Mouse (Mus musculus) C2C12 (cell line): ENCODE data around the gene Gm21885. TPM values are rescaled to one million over a fixed set of nuclear protein-coding genes. Genes with fewer than 3 reads are reported as not detected.

Experiments
- H3K27me3 ChIP-seq: one replicate; pipeline ENCODE4 v1.6.1; 2011; ENCODE audit not compliant: control insufficient read depth, insufficient read depth, insufficient read length
- H3K36me3 ChIP-seq: one replicate; pipeline ENCODE4 v1.6.1; 2011; ENCODE audit not compliant: control insufficient read depth, insufficient read depth
- H3K4me3 ChIP-seq: one replicate; pipeline ENCODE4 v1.5.1; 2011; ENCODE audit warnings: mild to moderate bottlenecking, control low read depth; ENCODE audit not compliant: poor library complexity, insufficient read depth, severe bottlenecking
- H3K79me2 ChIP-seq: one replicate; pipeline ENCODE4 v1.6.1; 2011; ENCODE audit not compliant: control insufficient read depth, insufficient read depth
- H3K79me3 ChIP-seq: one replicate; pipeline ENCODE4 v1.6.1; 2011; ENCODE audit warnings: low read depth, control low read depth
- H3ac ChIP-seq: one replicate; pipeline ENCODE3; 2011; ENCODE audit warnings: low read depth; ENCODE audit not compliant: control insufficient read depth, insufficient read length
- CEBPB ChIP-seq: IDR thresholded peaks from one replicate; pipeline ENCODE4 v1.6.1; 2011; ENCODE audit warnings: low read depth, mild to moderate bottlenecking, control low read depth, moderate library complexity
- CTCF ChIP-seq: IDR thresholded peaks from one replicate; pipeline ENCODE4 v1.5.1; 2011; ENCODE audit not compliant: control insufficient read depth, insufficient read depth, insufficient read length
- FOSL1 ChIP-seq: IDR thresholded peaks from one replicate; pipeline ENCODE4 v1.8.0; 2011; ENCODE audit warnings: mild to moderate bottlenecking, low read length; ENCODE audit not compliant: poor library complexity, insufficient read depth, severe bottlenecking
- MAX ChIP-seq: IDR thresholded peaks from one replicate; pipeline ENCODE4 v1.6.1; 2011; ENCODE audit warnings: mild to moderate bottlenecking, control low read depth
- MYOD1 ChIP-seq: IDR thresholded peaks from one replicate; pipeline ENCODE4 v1.6.1; 2011; ENCODE audit warnings: low read depth; ENCODE audit not compliant: control insufficient read depth, insufficient read length
- MYOG ChIP-seq: IDR thresholded peaks from one replicate; pipeline ENCODE4 v1.6.1; 2011; ENCODE audit not compliant: control insufficient read depth, insufficient read length; ENCODE audit errors: extremely low read depth
- USF1 ChIP-seq: IDR thresholded peaks from one replicate; pipeline ENCODE4 v1.6.1; 2011; ENCODE audit warnings: low read depth, mild to moderate bottlenecking, control low read depth, moderate library complexity
- polyA plus RNA-seq: library from polyadenylated mRNA; unstranded; fragments of >200 nt; fragmentation: generic; extraction: Trizol; gene quantifications from one replicate; pipeline ENCODE4 v1.2.1, GENCODE M21; 2012; ENCODE audit warnings: missing spikeins

Gene Gm21885
- polyA plus RNA-seq, 1 experiment, result not detected

GRCm38 (mm10) chr11:94318056-94318455, 36.4 kb downstream of the Gm21885 start:
- Histone ChIP-seq H3K79me2 (peaks cover 87% of the 10 kb centered on the region), H3K36me3 (peaks cover 18% of the 10 kb centered on the region), H3K4me3 (no peak overlapping the region), H3K27me3 (no peaks in the 10 kb centered on the region), H3K79me3 (peaks cover 84% of the 10 kb centered on the region), H3ac (no peak overlapping the region)
- TF ChIP-seq CEBPB, result no peak
- TF ChIP-seq MAX, result no peak

- Histone ChIP-seq H3K27me3 (no peaks in the 10 kb centered on the region), H3ac (peak overlapping the region; percentile 98), H3K36me3 (peaks cover 13% of the 10 kb centered on the region), H3K4me3 (peak overlapping the region; percentile 96), H3K79me2 (peaks cover 55% of the 10 kb centered on the region), H3K79me3 (peaks cover 52% of the 10 kb centered on the region)
- no peak for TF ChIP-seq USF1
- TF ChIP-seq FOSL1, result no peak
- TF ChIP-seq CEBPB, result no peak
Measured at GRCm38 (mm10) chr11:94320969-94321930, 39.6 kb downstream of the Gm21885 start.

- H3K27me3 ChIP-seq, result no peaks in the 10 kb centered on the region
- H3ac ChIP-seq, result peak within 1 kb of the TSS; percentile 98
- H3K79me2 ChIP-seq, result peaks cover 48% of the 10 kb centered on the region
- H3K4me3 ChIP-seq, result peak within 1 kb of the TSS; percentile 96
- TF ChIP-seq USF1, result peak; percentile 57
- TF ChIP-seq CEBPB, result no peak
- no peak for TF ChIP-seq FOSL1
- no peak for TF ChIP-seq CTCF
- TF ChIP-seq MYOD1, result no peak
- peak; percentile 84 for TF ChIP-seq MAX
- peaks cover 44% of the 10 kb centered on the region for H3K79me3 ChIP-seq
- peaks cover 13% of the 10 kb centered on the region for H3K36me3 ChIP-seq
Measured at GRCm38 (mm10) chr11:94321931-94322400, 40.3 kb downstream of the Gm21885 start, which contains the start of gene Luc7l3. Gene Luc7l3 (minus strand): TSS chr11:94321988.

GRCm38 (mm10) chr11:94322636-94323035, 41.0 kb downstream of the Gm21885 start:
- TF ChIP-seq MAX, result no peak
- no peak for TF ChIP-seq CEBPB
- no peak for TF ChIP-seq FOSL1
- no peak for TF ChIP-seq USF1
- no peak for TF ChIP-seq MYOG
- peaks cover 41% of the 10 kb centered on the region for H3K79me2 ChIP-seq
- H3K36me3 ChIP-seq, result peaks cover 13% of the 10 kb centered on the region
- H3K79me3 ChIP-seq, result peaks cover 38% of the 10 kb centered on the region
- H3ac ChIP-seq, result no peak overlapping the region
- no peak overlapping the region for H3K4me3 ChIP-seq
- no peaks in the 10 kb centered on the region for H3K27me3 ChIP-seq

GRCm38 (mm10) chr11:94323271-94323925, 41.7 kb downstream of the Gm21885 start:
- Histone ChIP-seq H3K27me3 (no peaks in the 10 kb centered on the region), H3K4me3 (no peak overlapping the region)

GRCm38 (mm10) chr11:94324618-94325017, 42.9 kb downstream of the Gm21885 start:
- TF ChIP-seq USF1 (no peak), CTCF (no peak), CEBPB (no peak)
- Histone ChIP-seq H3K79me3 (peaks cover 18% of the 10 kb centered on the region), H3ac (no peak overlapping the region), H3K36me3 (peaks cover under 1% of the 10 kb centered on the region), H3K79me2 (peaks cover 38% of the 10 kb centered on the region), H3K4me3 (no peak overlapping the region), H3K27me3 (no peaks in the 10 kb centered on the region)

More at GRCm38 (mm10) chr11:94323271-94323925, 41.7 kb downstream of the Gm21885 start:
- TF ChIP-seq FOSL1 (no peak), MYOD1 (no peak), USF1 (no peak)
- H3ac ChIP-seq, result no peak overlapping the region
- H3K79me3 ChIP-seq, result peaks cover 30% of the 10 kb centered on the region
- peaks cover 38% of the 10 kb centered on the region for H3K79me2 ChIP-seq
- H3K36me3 ChIP-seq, result peaks cover 13% of the 10 kb centered on the region
